ENCODE assay signal across 15 mouse cellular contexts in the genomic region with DNA sequence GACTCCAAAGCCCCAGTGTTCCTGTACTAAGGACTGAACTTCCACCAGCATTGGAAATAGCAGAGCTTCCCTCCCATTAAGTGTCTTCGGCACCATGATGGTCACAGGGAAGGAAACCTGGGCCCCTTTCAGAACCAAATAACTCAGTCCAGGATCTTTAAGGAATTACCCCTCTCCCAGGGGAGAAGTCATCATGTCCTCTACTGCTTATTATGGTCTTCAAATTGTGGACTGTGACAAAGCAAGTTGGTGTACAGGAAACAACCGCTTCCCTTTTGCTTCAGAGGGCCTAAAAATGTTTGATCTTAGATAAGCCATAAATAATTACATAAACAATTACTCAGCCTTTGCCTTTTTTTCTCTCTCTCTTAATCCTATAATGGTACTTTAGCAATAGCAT. TPM values are rescaled to one million over a fixed set of nuclear protein-coding genes. Genes with fewer than 3 reads are reported as not detected.
DNase-seq lines count a peak whose midpoint lies in the region; ATAC-seq lines count a peak whose summit lies in the region.
"Had no signal": no experiment of that assay in that cellular context is flagged by ENCODE, and none has a peak within 500 bp of the region (broad histone marks: within the 10 kb centered on the region; RNA-seq: fewer than 3 reads in every experiment).

No protein-coding gene starts in this region.

- H3K4me2 ChIP-seq in forebrain, embryonic 11.5 days (ENCODE audit: low read depth, low read length, severe bottlenecking): no peak overlapping the region
- no peak overlapping the region for H3K4me2 ChIP-seq in heart, embryonic 15.5 days
- H3K4me2 ChIP-seq: midbrain, embryonic 15.5 days; neural tube, embryonic 12.5 days had no signal

- H3K9me3 ChIP-seq in forebrain, embryonic 10.5 days: no peaks in the 10 kb centered on the region
- no peaks in the 10 kb centered on the region for H3K9me3 ChIP-seq in forebrain, embryonic 11.5 days (ENCODE audit: control insufficient read depth, low read length)
- no peaks in the 10 kb centered on the region for H3K9me3 ChIP-seq in heart, embryonic 15.5 days (replicated peaks)
- H3K9me3 ChIP-seq: midbrain, embryonic 15.5 days; neural tube, embryonic 12.5 days had no signal

- no peak for ATAC-seq in forebrain, embryonic 11.5 days (replicated peaks; ENCODE audit: low FRiP score)
- no peak for ATAC-seq in heart, embryonic 15.5 days (replicated peaks; ENCODE audit: insufficient number of reproducible peaks, insufficient read depth, low FRiP score, low read depth)
- ATAC-seq in megakaryocyte-erythroid progenitor cell, adult 5-6 weeks (replicated peaks; ENCODE audit: low FRiP score, low TSS enrichment, poor library complexity, severe bottlenecking): no peak
- no peak for ATAC-seq in CD4-positive, CD25-positive, alpha-beta regulatory T cell, adult 4 months
- ATAC-seq: activated CD4-positive, CD25-positive, alpha-beta regulatory T cell, adult 4 months; intestine, postnatal 0 days had no signal

- no peak overlapping the region for H3K4me3 ChIP-seq in forebrain, embryonic 10.5 days
- no peak overlapping the region for H3K4me3 ChIP-seq in forebrain, embryonic 11.5 days (ENCODE audit: low read depth, low read length)
- H3K4me3 ChIP-seq in heart, embryonic 15.5 days: no peak overlapping the region
- H3K4me3 ChIP-seq: midbrain, embryonic 15.5 days; neural tube, embryonic 12.5 days had no signal

- peak overlapping the region; percentile 54 for H3K27ac ChIP-seq in forebrain, embryonic 10.5 days
- no peak overlapping the region for H3K27ac ChIP-seq in forebrain, embryonic 11.5 days (ENCODE audit: low read depth, low read length)
- H3K27ac ChIP-seq in heart, embryonic 15.5 days: peak overlapping the region; percentile 43
- H3K27ac ChIP-seq: midbrain, embryonic 15.5 days; neural tube, embryonic 12.5 days had no signal

- no peak for DNase-seq in forebrain, embryonic 10.5 days (ENCODE audit: extremely low spot score, low spot score)
- no peak for DNase-seq in forebrain, embryonic 11.5 days (ENCODE audit: low spot score)
- peak; percentile 20 for DNase-seq in kidney, adult 9 months
- DNase-seq in kidney, postnatal 14 days: no peak
- peak; percentile 89 for DNase-seq in 416B (ENCODE audit: low read depth)
- DNase-seq: cerebellum, adult 2 months; embryo, embryonic 11 days; retina, postnatal 1 day had no signal

- no peaks in the 10 kb centered on the region for H3K36me3 ChIP-seq in forebrain, embryonic 10.5 days (replicated peaks)
- no peaks in the 10 kb centered on the region for H3K36me3 ChIP-seq in forebrain, embryonic 11.5 days (ENCODE audit: control insufficient read depth, insufficient read depth, low read length)
- H3K36me3 ChIP-seq in heart, embryonic 15.5 days: no peaks in the 10 kb centered on the region
- H3K36me3 ChIP-seq: midbrain, embryonic 15.5 days; neural tube, embryonic 12.5 days had no signal

- H3K4me1 ChIP-seq in forebrain, embryonic 10.5 days: peaks cover 52% of the 10 kb centered on the region
- H3K4me1 ChIP-seq in forebrain, embryonic 11.5 days (replicated peaks; ENCODE audit: control insufficient read depth, insufficient read depth, low read length): peaks cover 14% of the 10 kb centered on the region
- peaks cover 23% of the 10 kb centered on the region for H3K4me1 ChIP-seq in heart, embryonic 15.5 days (replicated peaks)

- no peak overlapping the region for H3K9ac ChIP-seq in forebrain, embryonic 11.5 days (ENCODE audit: low read length)
- H3K9ac ChIP-seq in heart, embryonic 15.5 days: no peak overlapping the region
- H3K9ac ChIP-seq: midbrain, embryonic 15.5 days; neural tube, embryonic 12.5 days had no signal

- no peaks in the 10 kb centered on the region for H3K27me3 ChIP-seq in forebrain, embryonic 10.5 days (ENCODE audit: poor library complexity, severe bottlenecking)
- H3K27me3 ChIP-seq in forebrain, embryonic 11.5 days (ENCODE audit: control insufficient read depth, insufficient read depth, low read length): no peaks in the 10 kb centered on the region
- no peaks in the 10 kb centered on the region for H3K27me3 ChIP-seq in heart, embryonic 15.5 days
- H3K27me3 ChIP-seq: midbrain, embryonic 15.5 days; neural tube, embryonic 12.5 days had no signal

- WGBS in forebrain, embryonic 10.5 days: 83% methylated on average over 2 of the region's 2 CpGs
- 88% methylated on average over 2 of the region's 2 CpGs for WGBS in forebrain, embryonic 11.5 days
- 64% methylated on average over 2 of the region's 2 CpGs for WGBS in heart, embryonic 15.5 days

RNA-seq across cellular contexts. Expression of a gene that starts 6.4 kb away (rescaled TPM):
- 45.7 and 47.9 TPM in 2 replicates for polyA plus RNA-seq in forebrain, embryonic 10.5 days (2016; fragmentation: Nextera tagmentation; extraction: Ambion mirVana)
- polyA plus RNA-seq in forebrain, embryonic 11.5 days (2014; fragmentation: Nextera tagmentation; extraction: Ambion mirVana): 54.2 and 59.5 TPM in 2 replicates
- polyA plus RNA-seq in heart, embryonic 15.5 days (2015; fragmentation: Nextera tagmentation; extraction: Ambion mirVana): 48.5 and 52.8 TPM in 2 replicates
- 20.3 and 21.2 TPM in 2 replicates for total RNA-seq in megakaryocyte-erythroid progenitor cell, adult 5-6 weeks (2014; fragmentation: Nextera tagmentation)
- total RNA-seq in megakaryocyte-erythroid progenitor cell, adult 5-6 weeks (2017): 30.4 and 45.3 TPM in 2 replicates
- 10 to 100 TPM; 49.6 to 77.1 TPM for polyA plus RNA-seq in CD4-positive, CD25-positive, alpha-beta regulatory T cell, adult 4 months (2017; shearing (Covaris generic))

Comparison
In these comparisons a context has a peak if more than half of its experiments do, and no peak if none do; other contexts are left out.
1. DNase-seq: peak in kidney, adult 9 months (single experiment) and 416B (single experiment); none in forebrain, embryonic 10.5 days (single experiment), forebrain, embryonic 11.5 days (single experiment) and kidney, postnatal 14 days (single experiment).